Mouse (Mus musculus) G1E (cell line): Measurements from ENCODE around the gene Gfi1b.

Experiments
- CTCF ChIP-seq: IDR thresholded peaks from 2 replicates; pipeline ENCODE4 v1.5.1; 2012; ENCODE audit warnings: low read depth, low read length, inconsistent platforms, mixed read lengths
- GATA1 ChIP-seq: IDR thresholded peaks from 2 replicates; pipeline ENCODE4 v1.6.1; 2012; ENCODE audit warnings: borderline replicate concordance, low read length, inconsistent platforms, mixed read lengths
- GATA2 ChIP-seq: IDR thresholded peaks from 2 replicates; pipeline ENCODE4 v1.6.1; 2012; ENCODE audit warnings: low read depth, low read length, inconsistent platforms, borderline replicate concordance
- POLR2AphosphoS5 ChIP-seq: IDR thresholded peaks from 2 replicates; pipeline ENCODE4 v1.6.1; 2012; ENCODE audit warnings: low read depth, low read length, inconsistent platforms; ENCODE audit not compliant: insufficient replicate concordance
- TAL1 ChIP-seq: conservative IDR thresholded peaks from 2 replicates; pipeline ENCODE4 v1.6.1; 2012; ENCODE audit warnings: low read depth, low read length, inconsistent platforms, mixed read lengths

DNA sequence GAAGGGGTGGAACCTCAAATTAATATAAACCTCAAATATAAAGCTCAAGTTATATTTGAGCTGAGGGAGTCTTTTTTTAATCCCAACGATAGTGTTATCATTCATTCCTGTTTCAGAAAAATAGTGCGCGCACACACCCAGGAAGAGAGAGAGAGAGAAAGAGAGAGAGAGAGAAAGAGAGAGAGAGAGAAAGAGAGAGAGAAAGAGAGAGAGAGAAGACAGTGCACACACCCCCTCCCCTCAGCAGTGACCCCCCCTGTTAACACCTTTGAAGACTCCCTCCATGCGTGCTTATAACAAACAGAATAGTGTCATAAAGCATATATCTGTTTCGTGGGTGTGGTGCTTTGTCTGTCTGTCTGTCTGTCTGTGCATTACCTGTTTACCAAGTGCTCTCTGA, 18.2 kb downstream of the Gfi1b start:
- TF ChIP-seq CTCF (no peak), POLR2AphosphoS5 (no peak), GATA1 (no peak), TAL1 (no peak), GATA2 (no peak)
